Mouse (Mus musculus): ENCODE data around the gene Sos1.

- no peak for TF ChIP-seq CTCF (IDR thresholded peaks at IDR 0.05; ENCODE audit: low read depth)
- TF ChIP-seq EP300 (optimal IDR thresholded peaks at IDR 0.05) = no peak
Measured at GRCm38 (mm10) chr17:80434430-80434829, 45.8 kb downstream of the Sos1 start.
